Mouse (Mus musculus) myocyte (in vitro differentiated cells): ENCODE measurements around the gene Casp3.

Experiments used
- E2F4 ChIP-seq: IDR thresholded peaks from one replicate; pipeline ENCODE4 v1.6.1; 2011; ENCODE audit warnings: mild to moderate bottlenecking, control low read depth, moderate library complexity; ENCODE audit not compliant: insufficient read depth
- MYOD1 ChIP-seq, 3 experiments: IDR thresholded peaks; one replicate each; pipeline ENCODE4 v1.6.1; 2011; ENCODE audit warnings: control low read depth in 2 of 3, low read depth in 2 of 3, mild to moderate bottlenecking in 2 of 3, moderate library complexity in 1 of 3; ENCODE audit not compliant: insufficient read length in 2 of 3, control insufficient read depth in 1 of 3
- POLR2A ChIP-seq: IDR thresholded peaks from one replicate; pipeline ENCODE4 v1.6.1; 2011; ENCODE audit warnings: low read depth, mild to moderate bottlenecking, control low read depth, moderate library complexity; ENCODE audit not compliant: insufficient read length
- POLR2AphosphoS2 ChIP-seq: IDR thresholded peaks from one replicate; pipeline ENCODE4 v1.6.1; 2011; ENCODE audit warnings: low read depth, control low read depth; ENCODE audit not compliant: insufficient read length
- SRF ChIP-seq: IDR thresholded peaks from one replicate; pipeline ENCODE4 v1.6.1; 2011; ENCODE audit warnings: low read depth; ENCODE audit not compliant: control insufficient read depth, insufficient read length
- TCF3 ChIP-seq: IDR thresholded peaks from one replicate; pipeline ENCODE4 v1.6.1; 2011; ENCODE audit warnings: low read depth, control low read depth; ENCODE audit not compliant: insufficient read length

DNA sequence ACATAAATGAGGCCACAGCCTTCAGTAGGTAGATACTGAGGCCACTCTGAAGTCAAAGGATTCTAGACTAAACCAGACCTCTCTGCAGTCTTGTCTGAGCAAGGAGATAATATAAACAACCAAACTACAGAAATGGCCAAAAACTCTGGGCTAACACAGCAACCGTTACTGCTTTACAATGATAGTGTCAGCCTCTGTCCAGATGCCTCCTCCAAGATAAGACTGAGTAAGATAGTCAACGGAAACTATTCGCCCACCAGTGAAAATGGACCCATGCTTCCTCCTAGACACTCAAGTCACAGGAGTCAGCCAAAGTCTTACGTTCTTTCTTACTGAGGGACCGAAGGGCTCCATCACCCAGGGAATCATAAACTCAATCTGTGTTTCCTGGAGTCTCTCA, 29.2 kb upstream of the Casp3 start:
- no peak for TF ChIP-seq POLR2A
- no peak for TF ChIP-seq MYOD1 (IDR thresholded peaks at IDR 0.05; ENCODE audit: control insufficient read depth in 1 of 3, insufficient read length in 2 of 3, low read depth in 2 of 3)
- no peak for TF ChIP-seq E2F4
- TF ChIP-seq SRF, result no peak
- TF ChIP-seq POLR2AphosphoS2, result no peak
- no peak for TF ChIP-seq TCF3
